Mouse (Mus musculus) small intestine, adult 2 months (tissue): ENCODE results near the gene Homer2.

Source experiments
- CTCF ChIP-seq: fragments of 200-500 bp; IDR thresholded peaks from 2 replicates; pipeline ENCODE4 v1.5.1; 2012; ENCODE audit warnings: low read depth, mild to moderate bottlenecking, control low read depth, inconsistent platforms, low read length, moderate library complexity, mixed read lengths; ENCODE audit not compliant: insufficient replicate concordance, insufficient read length; ENCODE audit errors: extremely low read depth
- POLR2A ChIP-seq: fragments of 200-500 bp; IDR thresholded peaks from 2 replicates; pipeline ENCODE4 v1.6.1; 2012; ENCODE audit warnings: low read depth, mild to moderate bottlenecking, control low read depth, inconsistent platforms, low read length, moderate library complexity

GRCm38 (mm10) chr7:81652296-81652695 lies 55.0 kb downstream of the Homer2 start:
- no peak for TF ChIP-seq CTCF
- TF ChIP-seq POLR2A: no peak
